Mouse (Mus musculus): ENCODE data around the gene Entpd1. TPM values are rescaled to one million over a fixed set of nuclear protein-coding genes. Genes with fewer than 3 reads are reported as not detected.
A peak's percentile ranks its signal among the peaks of the same experiment; 100 is the strongest.

Gene Entpd1
- polyA plus RNA-seq, 1 experiment, result 17.6 TPM

GRCm38 (mm10) chr19:40678532-40679307, 66.6 kb downstream of the Entpd1 start:
- peak overlapping the region; percentile 44 for H3K4me3 ChIP-seq (replicated peaks; ENCODE audit: control insufficient read depth, low read depth, low read length)
- TF ChIP-seq POLR2A (IDR thresholded peaks at IDR 0.05; ENCODE audit: borderline replicate concordance, control insufficient read depth, low read depth, low read length) (no peak), CTCF (IDR thresholded peaks at IDR 0.05; ENCODE audit: control insufficient read depth, insufficient read depth, low read length) (no peak)
- WGBS, result 7% methylated on average over 17 of the region's 17 CpGs
- peak overlapping the region; percentile 93 for H3K27ac ChIP-seq (ENCODE audit: control insufficient read depth, insufficient read depth, low read depth, low read length, poor library complexity)
- H3K4me1 ChIP-seq (ENCODE audit: control insufficient read depth, insufficient read depth, low read length), result peaks cover 9% of the 10 kb centered on the region

GRCm38 (mm10) chr19:40679632-40680031, 67.5 kb downstream of the Entpd1 start:
- Histone ChIP-seq H3K4me1 (ENCODE audit: control insufficient read depth, insufficient read depth, low read length) (peaks cover 10% of the 10 kb centered on the region), H3K27ac (ENCODE audit: control insufficient read depth, insufficient read depth, low read depth, low read length, poor library complexity) (peak overlapping the region; percentile 93), H3K4me3 (replicated peaks; ENCODE audit: control insufficient read depth, low read depth, low read length) (no peak overlapping the region)
- WGBS, result 64% methylated on average over 3 of the region's 3 CpGs
- no peak for TF ChIP-seq POLR2A (IDR thresholded peaks at IDR 0.05; ENCODE audit: borderline replicate concordance, control insufficient read depth, low read depth, low read length)
- TF ChIP-seq CTCF (IDR thresholded peaks at IDR 0.05; ENCODE audit: control insufficient read depth, insufficient read depth, low read length), result no peak

GRCm38 (mm10) chr19:40684124-40684523, 72.0 kb downstream of the Entpd1 start:
- H3K27ac ChIP-seq (ENCODE audit: control insufficient read depth, insufficient read depth, low read depth, low read length, poor library complexity), result no peak overlapping the region
- H3K4me1 ChIP-seq (ENCODE audit: control insufficient read depth, insufficient read depth, low read length), result peaks cover 14% of the 10 kb centered on the region
- TF ChIP-seq CTCF (IDR thresholded peaks at IDR 0.05; ENCODE audit: control insufficient read depth, insufficient read depth, low read length), result no peak
- no peak for TF ChIP-seq POLR2A (IDR thresholded peaks at IDR 0.05; ENCODE audit: borderline replicate concordance, control insufficient read depth, low read depth, low read length)
- whole genome bisulfite sequencing, result 14% methylated on average over 1 of the region's 1 CpGs
- H3K4me3 ChIP-seq (replicated peaks; ENCODE audit: control insufficient read depth, low read depth, low read length), result no peak overlapping the region

- WGBS, result 76% methylated on average over 7 of the region's 7 CpGs
- H3K27ac ChIP-seq (ENCODE audit: control insufficient read depth, insufficient read depth, low read depth, low read length, poor library complexity), result peak overlapping the region; percentile 69
- H3K4me3 ChIP-seq (replicated peaks; ENCODE audit: control insufficient read depth, low read depth, low read length), result no peak overlapping the region
- no peak for TF ChIP-seq CTCF (IDR thresholded peaks at IDR 0.05; ENCODE audit: control insufficient read depth, insufficient read depth, low read length)
- TF ChIP-seq POLR2A (IDR thresholded peaks at IDR 0.05; ENCODE audit: borderline replicate concordance, control insufficient read depth, low read depth, low read length), result no peak
- peaks cover 14% of the 10 kb centered on the region for H3K4me1 ChIP-seq (ENCODE audit: control insufficient read depth, insufficient read depth, low read length)
Observed at GRCm38 (mm10) chr19:40684566-40684965, 72.4 kb downstream of the Entpd1 start.

GRCm38 (mm10) chr19:40687291-40687927, 75.2 kb downstream of the Entpd1 start:
- Histone ChIP-seq H3K4me3 (replicated peaks; ENCODE audit: control insufficient read depth, low read depth, low read length) (no peak overlapping the region), H3K27ac (ENCODE audit: control insufficient read depth, insufficient read depth, low read depth, low read length, poor library complexity) (peak overlapping the region; percentile 17), H3K4me1 (ENCODE audit: control insufficient read depth, insufficient read depth, low read length) (peaks cover 11% of the 10 kb centered on the region)
- no peak for TF ChIP-seq CTCF (IDR thresholded peaks at IDR 0.05; ENCODE audit: control insufficient read depth, insufficient read depth, low read length)
- TF ChIP-seq POLR2A (IDR thresholded peaks at IDR 0.05; ENCODE audit: borderline replicate concordance, control insufficient read depth, low read depth, low read length), result no peak
- WGBS, result 30% methylated on average over 4 of the region's 4 CpGs

GRCm38 (mm10) chr19:40693201-40693600, 81.0 kb downstream of the Entpd1 start:
- 24% methylated on average over 7 of the region's 7 CpGs for WGBS
- peaks cover 4% of the 10 kb centered on the region for H3K4me1 ChIP-seq (ENCODE audit: control insufficient read depth, insufficient read depth, low read length)
- TF ChIP-seq CTCF (IDR thresholded peaks at IDR 0.05; ENCODE audit: control insufficient read depth, insufficient read depth, low read length) (no peak), POLR2A (IDR thresholded peaks at IDR 0.05; ENCODE audit: borderline replicate concordance, control insufficient read depth, low read depth, low read length) (no peak)
- no peak overlapping the region for H3K4me3 ChIP-seq (replicated peaks; ENCODE audit: control insufficient read depth, low read depth, low read length)
- H3K27ac ChIP-seq (ENCODE audit: control insufficient read depth, insufficient read depth, low read depth, low read length, poor library complexity), result peak overlapping the region; percentile 76

- H3K27ac ChIP-seq (ENCODE audit: control insufficient read depth, insufficient read depth, low read depth, low read length, poor library complexity), result no peak overlapping the region
- TF ChIP-seq POLR2A (IDR thresholded peaks at IDR 0.05; ENCODE audit: borderline replicate concordance, control insufficient read depth, low read depth, low read length) (no peak), CTCF (IDR thresholded peaks at IDR 0.05; ENCODE audit: control insufficient read depth, insufficient read depth, low read length) (no peak)
- no peak overlapping the region for H3K4me3 ChIP-seq (replicated peaks; ENCODE audit: control insufficient read depth, low read depth, low read length)
- WGBS, result 86% methylated on average over 6 of the region's 6 CpGs
- peaks cover 2% of the 10 kb centered on the region for H3K4me1 ChIP-seq (ENCODE audit: control insufficient read depth, insufficient read depth, low read length)
Observed at GRCm38 (mm10) chr19:40696116-40696515, 84.0 kb downstream of the Entpd1 start.

GRCm38 (mm10) chr19:40698103-40698853, 86.1 kb downstream of the Entpd1 start:
- 79% methylated on average over 13 of the region's 13 CpGs for WGBS
- TF ChIP-seq POLR2A (IDR thresholded peaks at IDR 0.05; ENCODE audit: borderline replicate concordance, control insufficient read depth, low read depth, low read length) (no peak), CTCF (IDR thresholded peaks at IDR 0.05; ENCODE audit: control insufficient read depth, insufficient read depth, low read length) (no peak)
- no peaks in the 10 kb centered on the region; the same call in 1 of the 2 replicates for H3K4me1 ChIP-seq (ENCODE audit: control insufficient read depth, insufficient read depth, low read length)

More at GRCm38 (mm10) chr19:40698103-40698853, 86.1 kb downstream of the Entpd1 start:
- H3K27ac ChIP-seq (ENCODE audit: control insufficient read depth, insufficient read depth, low read depth, low read length, poor library complexity), result no peak overlapping the region
- H3K4me3 ChIP-seq (replicated peaks; ENCODE audit: control insufficient read depth, low read depth, low read length), result no peak overlapping the region
